Mouse (Mus musculus) limb, embryonic 15.5 days (tissue): Measurements from ENCODE around the gene Atxn2. TPM values are rescaled to one million over a fixed set of nuclear protein-coding genes. Genes with fewer than 3 reads are reported as not detected.

Experiments used
- ATAC-seq: fragments of 200-750 bp; cut with Nextera tagmentation; 2 replicates; pipeline ENCODE4 v1.8.0; 2017; ENCODE audit warnings: low read depth, moderate TSS enrichment; ENCODE audit not compliant: insufficient number of reproducible peaks, low FRiP score, low TSS enrichment
- H3K27ac ChIP-seq: fragments of 300-500 bp; sonication (generic); 2 replicates; pipeline ENCODE4 v1.5.1; 2015; ENCODE audit warnings: moderate library complexity, mild to moderate bottlenecking, inconsistent platforms
- H3K27me3 ChIP-seq: fragments of 300-500 bp; sonication (generic); 2 replicates; pipeline ENCODE4 v1.6.1; 2015; ENCODE audit warnings: inconsistent platforms
- H3K36me3 ChIP-seq: fragments of 300-500 bp; sonication (generic); 2 replicates; pipeline ENCODE4 v1.6.1; 2015; ENCODE audit warnings: inconsistent platforms
- H3K4me1 ChIP-seq: fragments of 300-500 bp; sonication (generic); 2 replicates; pipeline ENCODE4 v1.6.1; 2015; ENCODE audit warnings: inconsistent platforms
- H3K4me2 ChIP-seq: fragments of 300-500 bp; sonication (generic); 2 replicates; pipeline ENCODE4 v1.6.1; 2015; ENCODE audit warnings: mild to moderate bottlenecking, inconsistent platforms
- H3K4me3 ChIP-seq: fragments of 300-500 bp; sonication (generic); 2 replicates; pipeline ENCODE4 v1.5.1; 2015; ENCODE audit warnings: mild to moderate bottlenecking, inconsistent platforms
- H3K9ac ChIP-seq: fragments of 300-500 bp; sonication (generic); 2 replicates; pipeline ENCODE4 v1.6.1; 2015; ENCODE audit warnings: inconsistent platforms
- H3K9me3 ChIP-seq: fragments of 300-500 bp; sonication (generic); 2 replicates; pipeline ENCODE4 v1.6.1; 2016; ENCODE audit warnings: inconsistent platforms
- WGBS: fragments of 180-500 bp; shearing (Covaris S2); methylation state at CpG from one replicate; pipeline ENCODE4 v1.1.7; 2015; 5-methylcytosine and 5-hydroxymethylcytosine counted together
- polyA plus RNA-seq: library from polyadenylated mRNA; unstranded; fragments of >200 nt; fragmentation: Nextera tagmentation; extraction: Ambion mirVana; gene quantifications from 2 replicates; pipeline ENCODE4 v1.2.1, GENCODE M21; 2015

Gene Atxn2
- polyA plus RNA-seq, 1 experiment from 2014 or later = 49.4 TPM

DNA sequence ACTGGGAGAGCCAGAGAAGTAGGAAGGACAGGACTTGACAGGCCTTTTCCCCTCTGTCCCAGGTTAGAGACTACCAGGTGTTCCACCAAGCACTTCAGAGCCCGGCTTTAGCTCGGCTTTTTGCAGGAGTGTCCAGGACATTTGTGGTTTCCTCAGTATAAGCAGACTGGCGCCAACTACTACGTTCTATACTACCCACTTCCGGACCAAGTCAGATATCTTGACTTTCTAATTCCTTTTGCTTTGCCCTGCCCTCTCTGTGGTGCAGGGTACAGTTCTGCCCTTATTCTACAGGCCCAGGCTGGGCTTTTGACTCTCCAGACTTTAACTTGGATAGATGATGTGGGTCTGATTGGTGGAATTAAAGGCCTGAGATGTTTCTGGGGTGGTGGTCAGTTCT lies 108.4 kb downstream of the Atxn2 start:
- Histone ChIP-seq H3K27me3 (no peaks in the 10 kb centered on the region), H3K9ac (no peak overlapping the region), H3K4me1 (peaks cover 28% of the 10 kb centered on the region; the same call in 1 of the 2 replicates), H3K9me3 (no peaks in the 10 kb centered on the region), H3K4me2 (no peak overlapping the region), H3K27ac (no peak overlapping the region), H3K36me3 (peaks cover 75% of the 10 kb centered on the region), H3K4me3 (no peak overlapping the region)
- no peak for ATAC-seq
- 85% methylated on average over 5 of the region's 5 CpGs for WGBS

DNA sequence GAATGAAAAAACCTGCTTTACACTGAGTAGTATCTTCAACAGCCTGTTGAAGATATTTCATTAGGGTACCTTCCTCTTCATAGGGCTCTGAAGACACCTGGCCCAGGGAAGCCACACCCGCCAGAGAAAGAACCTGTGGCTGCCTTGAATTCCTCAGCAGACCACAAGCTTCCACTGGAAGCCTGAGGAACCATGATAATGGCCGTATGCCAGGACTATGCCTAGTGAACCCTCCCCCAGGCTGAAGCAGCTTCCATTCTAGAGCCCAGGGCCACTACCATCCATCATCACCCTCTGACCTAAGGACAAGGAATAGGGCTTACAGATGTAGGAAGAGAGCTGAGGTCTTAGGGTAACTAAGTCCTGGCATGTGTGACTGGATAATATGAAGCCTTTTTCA lies 109.0 kb downstream of the Atxn2 start:
- peaks cover 25% of the 10 kb centered on the region; the same call in 1 of the 2 replicates for H3K4me1 ChIP-seq
- no peak overlapping the region for H3K9ac ChIP-seq
- no peak overlapping the region for H3K4me3 ChIP-seq
- peaks cover 76% of the 10 kb centered on the region for H3K36me3 ChIP-seq
- H3K27me3 ChIP-seq = no peaks in the 10 kb centered on the region
- ATAC-seq = no peak
- no peaks in the 10 kb centered on the region for H3K9me3 ChIP-seq
- 64% methylated on average over 2 of the region's 2 CpGs for WGBS
- H3K4me2 ChIP-seq = no peak overlapping the region
- no peak overlapping the region for H3K27ac ChIP-seq

DNA sequence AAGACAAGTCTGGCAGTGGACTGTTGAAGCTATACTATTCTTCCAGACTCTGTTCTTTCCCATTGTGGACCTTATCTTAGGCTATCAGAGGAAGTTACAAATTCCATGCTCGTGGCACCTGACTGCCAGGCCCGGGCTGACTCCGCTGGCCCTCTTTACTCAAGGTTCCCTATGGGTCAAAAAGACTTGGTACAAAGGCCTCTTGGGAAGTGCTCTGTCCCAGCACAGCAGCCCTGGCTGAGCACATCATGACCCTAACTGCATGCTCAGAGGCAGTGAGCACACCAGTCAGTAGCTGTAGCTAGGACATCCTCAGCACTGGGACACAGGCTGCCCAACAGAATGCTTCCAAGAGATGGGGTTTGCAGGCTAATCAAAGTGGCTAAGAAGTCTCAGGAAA lies 109.5 kb downstream of the Atxn2 start:
- Histone ChIP-seq H3K27ac (no peak overlapping the region), H3K27me3 (no peaks in the 10 kb centered on the region), H3K4me2 (no peak overlapping the region), H3K4me3 (no peak overlapping the region), H3K9ac (no peak overlapping the region), H3K36me3 (peaks cover 76% of the 10 kb centered on the region), H3K9me3 (no peaks in the 10 kb centered on the region), H3K4me1 (peaks cover 24% of the 10 kb centered on the region; the same call in 1 of the 2 replicates)
- 86% methylated on average over 3 of the region's 3 CpGs for WGBS
- no peak for ATAC-seq

DNA sequence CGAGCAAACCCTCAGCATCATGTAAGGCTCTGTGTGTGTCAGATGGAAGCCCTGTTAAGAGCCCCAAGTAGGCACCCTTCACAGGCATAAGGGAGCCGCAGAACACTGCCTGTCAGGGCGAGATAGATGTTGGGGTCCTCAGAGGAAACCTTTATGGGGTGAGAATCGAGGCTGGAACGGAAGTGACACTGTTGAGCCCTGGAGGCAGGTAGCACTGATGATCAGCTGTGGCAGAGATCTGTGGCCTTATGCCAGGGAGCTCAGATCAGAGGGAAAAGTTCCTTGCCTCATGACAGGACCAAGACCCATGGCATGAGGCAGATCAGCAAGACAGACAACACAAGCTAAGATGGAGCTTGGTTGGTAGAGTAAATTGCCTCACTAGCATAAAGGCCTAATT lies 110.0 kb downstream of the Atxn2 start:
- ATAC-seq = no peak
- 72% methylated on average over 5 of the region's 5 CpGs for WGBS
- Histone ChIP-seq H3K9ac (no peak overlapping the region), H3K36me3 (peaks cover 76% of the 10 kb centered on the region), H3K4me2 (no peak overlapping the region), H3K27me3 (no peaks in the 10 kb centered on the region), H3K4me3 (no peak overlapping the region), H3K27ac (no peak overlapping the region), H3K4me1 (peaks cover 24% of the 10 kb centered on the region; the same call in 1 of the 2 replicates), H3K9me3 (no peaks in the 10 kb centered on the region)

DNA sequence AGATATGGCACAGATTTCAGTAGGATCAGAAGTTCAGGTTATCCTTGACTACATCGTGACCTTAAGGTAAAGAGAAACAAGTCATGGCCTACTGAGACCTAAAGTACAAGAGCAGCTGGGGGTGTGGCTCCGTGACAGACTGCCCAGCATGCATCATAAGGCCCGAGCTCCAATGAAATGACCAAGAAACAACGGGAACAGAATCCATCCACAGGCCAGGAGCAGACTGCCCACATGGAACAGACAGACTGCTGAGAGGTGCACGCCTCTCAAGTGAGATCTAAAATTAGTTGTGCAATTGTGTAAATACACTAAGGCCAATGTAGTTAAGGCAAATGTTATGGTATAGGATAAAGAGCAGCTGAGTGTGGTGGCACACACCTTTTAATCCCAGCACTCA lies 110.4 kb downstream of the Atxn2 start:
- H3K9ac ChIP-seq = no peak overlapping the region

DNA sequence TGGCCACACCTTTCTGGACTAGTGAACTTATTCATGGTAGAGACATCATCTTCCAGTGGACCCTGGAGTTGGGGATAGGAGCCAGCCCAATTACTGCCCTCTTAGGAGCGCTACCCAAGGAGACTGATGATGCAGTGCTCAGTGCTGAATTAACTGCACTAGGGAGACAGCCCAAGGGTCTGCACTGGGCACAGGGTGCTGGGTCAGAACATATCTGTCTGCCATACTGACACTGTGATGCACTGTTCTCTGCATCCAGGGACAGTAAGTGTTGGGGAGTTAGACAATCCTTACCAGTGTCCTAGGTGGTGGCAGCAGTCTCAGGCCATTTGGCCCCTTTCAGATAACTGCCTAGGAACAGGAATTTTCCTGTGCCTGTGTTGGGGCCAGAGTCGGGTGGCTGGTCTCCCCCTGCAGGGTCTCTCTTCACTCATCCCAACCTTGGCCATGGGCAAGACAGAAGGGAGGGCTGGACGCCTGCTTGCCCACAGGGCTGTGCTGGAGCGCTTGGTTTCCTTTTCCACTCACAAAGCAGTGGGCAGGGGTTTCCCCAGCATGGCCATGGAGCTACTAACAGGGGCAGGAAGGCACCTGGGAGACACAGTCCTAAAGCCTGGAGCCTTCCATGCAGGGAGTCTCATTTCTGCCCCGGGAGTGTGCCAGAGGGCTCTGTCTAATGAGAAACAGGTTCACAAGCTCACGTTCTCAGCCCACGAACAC lies 111.8 kb downstream of the Atxn2 start:
- H3K4me3 ChIP-seq = no peak overlapping the region
- peaks cover 25% of the 10 kb centered on the region; the same call in 1 of the 2 replicates for H3K4me1 ChIP-seq
- no peak for ATAC-seq
- H3K27me3 ChIP-seq = 0 out of 2 replicates have a peak, but pooled peaks cover 3% of the 10 kb centered on the region
- H3K9ac ChIP-seq = no peak overlapping the region
- H3K27ac ChIP-seq = peak overlapping the region; percentile 33; the same call in 1 of the 2 replicates
- 46% methylated on average over 7 of the region's 7 CpGs for WGBS
- H3K36me3 ChIP-seq = peaks cover 70% of the 10 kb centered on the region
- H3K4me2 ChIP-seq = no peak overlapping the region
- no peaks in the 10 kb centered on the region for H3K9me3 ChIP-seq

More for the DNA sequence above, 110.4 kb downstream of the Atxn2 start:
- 66% methylated on average over 5 of the region's 5 CpGs for WGBS
- Histone ChIP-seq H3K9me3 (no peaks in the 10 kb centered on the region), H3K4me2 (no peak overlapping the region), H3K4me3 (no peak overlapping the region), H3K27ac (no peak overlapping the region), H3K27me3 (no peaks in the 10 kb centered on the region), H3K4me1 (peaks cover 24% of the 10 kb centered on the region; the same call in 1 of the 2 replicates), H3K36me3 (peaks cover 76% of the 10 kb centered on the region)
- no peak for ATAC-seq

DNA sequence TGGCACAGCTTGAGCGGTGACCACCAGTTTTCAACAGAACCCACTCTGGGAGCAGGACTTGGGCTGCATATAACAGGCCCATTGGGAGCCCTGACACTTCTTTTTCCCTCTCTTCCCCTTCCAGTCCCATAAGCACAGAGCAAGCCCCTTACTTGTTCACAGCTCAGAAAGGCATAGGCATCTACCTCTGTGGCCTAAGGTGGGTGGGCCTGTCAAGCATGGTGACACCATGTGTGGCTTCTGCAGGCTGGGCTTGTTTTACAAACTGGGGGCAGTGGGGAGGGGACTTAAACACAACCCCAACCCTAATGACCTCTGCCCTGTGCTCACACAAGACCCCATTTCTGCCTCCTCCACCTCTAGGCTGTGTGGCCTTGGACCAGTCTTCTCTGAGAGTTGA lies 112.5 kb downstream of the Atxn2 start:
- H3K27ac ChIP-seq = peak overlapping the region; percentile 33; the same call in 1 of the 2 replicates
- WGBS = 83% methylated on average over 1 of the region's 1 CpGs
- no peak for ATAC-seq

DNA sequence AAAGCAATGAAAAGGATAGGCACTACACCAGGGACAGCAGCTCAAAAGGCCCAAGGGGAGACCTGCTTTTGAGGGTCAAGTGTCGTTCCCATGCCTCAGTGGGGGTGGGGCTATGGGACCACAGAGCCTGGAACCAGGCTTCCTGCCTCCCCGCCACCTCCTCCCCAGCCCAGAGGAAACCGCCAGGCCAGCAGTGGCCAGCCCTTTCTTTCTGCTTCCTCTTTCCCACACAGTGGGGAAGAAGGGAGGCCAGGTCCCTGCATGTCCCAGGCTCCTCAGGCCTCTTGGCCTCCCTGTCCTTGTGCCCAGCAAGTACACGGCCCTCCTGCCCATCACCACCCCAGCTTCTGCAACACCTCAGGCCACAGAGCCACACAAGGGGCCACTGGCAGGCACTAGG lies 113.0 kb downstream of the Atxn2 start:
- peaks cover 37% of the 10 kb centered on the region for H3K4me1 ChIP-seq
- H3K9me3 ChIP-seq = no peaks in the 10 kb centered on the region
- no peak overlapping the region for H3K4me2 ChIP-seq
- peaks cover 11% of the 10 kb centered on the region; the same call in 1 of the 2 replicates for H3K27me3 ChIP-seq
- 0 out of 2 replicates have a peak overlapping the region, but pooled peaks have one; percentile 5 for H3K27ac ChIP-seq
- H3K9ac ChIP-seq = no peak overlapping the region
- ATAC-seq = 0 out of 2 replicates have a peak, but pooled peaks have one; percentile 20
- no peak overlapping the region for H3K4me3 ChIP-seq
- peaks cover 67% of the 10 kb centered on the region for H3K36me3 ChIP-seq
- 66% methylated on average over 4 of the region's 4 CpGs for WGBS

More for the DNA sequence above, 112.5 kb downstream of the Atxn2 start:
- peaks cover 32% of the 10 kb centered on the region for H3K4me1 ChIP-seq
- no peak overlapping the region for H3K4me2 ChIP-seq
- no peak overlapping the region for H3K9ac ChIP-seq
- peaks cover 10% of the 10 kb centered on the region; the same call in 1 of the 2 replicates for H3K27me3 ChIP-seq
- H3K4me3 ChIP-seq = no peak overlapping the region
- peaks cover 70% of the 10 kb centered on the region for H3K36me3 ChIP-seq
- no peaks in the 10 kb centered on the region for H3K9me3 ChIP-seq

DNA sequence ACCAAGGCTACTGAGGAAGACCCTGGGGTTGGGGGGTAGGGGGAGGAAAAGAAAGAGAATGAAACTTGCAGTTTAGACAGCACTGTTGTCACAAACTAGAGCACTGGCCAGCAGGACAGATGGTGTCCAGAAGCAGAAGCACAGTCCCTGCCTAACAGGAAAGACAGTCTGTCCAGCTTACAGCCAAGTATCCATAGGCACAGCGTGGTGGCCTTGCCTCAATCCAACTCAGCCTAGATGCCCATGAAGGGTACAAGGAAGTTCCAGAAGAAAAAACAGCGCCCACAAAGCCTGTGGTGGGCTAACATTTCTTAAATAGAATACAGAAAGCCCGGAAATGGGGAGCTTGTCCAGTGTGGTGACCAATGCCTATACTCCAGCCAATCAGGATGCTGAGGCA lies 114.5 kb downstream of the Atxn2 start:
- Histone ChIP-seq H3K9me3 (no peaks in the 10 kb centered on the region), H3K36me3 (peaks cover 54% of the 10 kb centered on the region), H3K27me3 (peaks cover 20% of the 10 kb centered on the region), H3K27ac (no peak overlapping the region), H3K4me3 (no peak overlapping the region), H3K4me1 (peaks cover 34% of the 10 kb centered on the region), H3K9ac (no peak overlapping the region), H3K4me2 (no peak overlapping the region)
- ATAC-seq = no peak
- 93% methylated on average over 3 of the region's 3 CpGs for WGBS

DNA sequence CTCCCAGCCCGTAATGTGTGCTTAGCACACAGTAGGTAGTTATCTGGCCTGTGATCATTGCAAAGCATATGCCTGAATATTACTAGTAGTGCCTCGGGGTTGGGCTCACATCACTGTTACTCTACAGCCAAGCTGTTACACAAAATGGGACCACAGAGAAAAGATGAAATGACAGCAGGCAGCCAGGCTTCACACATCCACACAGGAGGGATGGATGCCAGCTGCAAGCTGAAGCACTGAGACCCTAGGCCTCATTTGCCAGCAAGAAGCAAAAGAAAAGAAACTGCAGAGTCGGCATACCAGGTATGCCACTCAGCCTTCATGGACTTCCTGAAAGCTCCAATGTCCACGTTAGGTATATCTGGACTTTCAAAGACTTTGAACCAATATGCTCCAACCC lies 116.7 kb downstream of the Atxn2 start:
- WGBS = 75% methylated on average over 4 of the region's 4 CpGs
- Histone ChIP-seq H3K27me3 (peaks cover 22% of the 10 kb centered on the region), H3K27ac (no peak overlapping the region), H3K4me3 (no peak overlapping the region), H3K36me3 (peaks cover 42% of the 10 kb centered on the region), H3K9ac (no peak overlapping the region), H3K4me1 (peaks cover 34% of the 10 kb centered on the region), H3K9me3 (no peaks in the 10 kb centered on the region), H3K4me2 (no peak overlapping the region)
- no peak for ATAC-seq

DNA sequence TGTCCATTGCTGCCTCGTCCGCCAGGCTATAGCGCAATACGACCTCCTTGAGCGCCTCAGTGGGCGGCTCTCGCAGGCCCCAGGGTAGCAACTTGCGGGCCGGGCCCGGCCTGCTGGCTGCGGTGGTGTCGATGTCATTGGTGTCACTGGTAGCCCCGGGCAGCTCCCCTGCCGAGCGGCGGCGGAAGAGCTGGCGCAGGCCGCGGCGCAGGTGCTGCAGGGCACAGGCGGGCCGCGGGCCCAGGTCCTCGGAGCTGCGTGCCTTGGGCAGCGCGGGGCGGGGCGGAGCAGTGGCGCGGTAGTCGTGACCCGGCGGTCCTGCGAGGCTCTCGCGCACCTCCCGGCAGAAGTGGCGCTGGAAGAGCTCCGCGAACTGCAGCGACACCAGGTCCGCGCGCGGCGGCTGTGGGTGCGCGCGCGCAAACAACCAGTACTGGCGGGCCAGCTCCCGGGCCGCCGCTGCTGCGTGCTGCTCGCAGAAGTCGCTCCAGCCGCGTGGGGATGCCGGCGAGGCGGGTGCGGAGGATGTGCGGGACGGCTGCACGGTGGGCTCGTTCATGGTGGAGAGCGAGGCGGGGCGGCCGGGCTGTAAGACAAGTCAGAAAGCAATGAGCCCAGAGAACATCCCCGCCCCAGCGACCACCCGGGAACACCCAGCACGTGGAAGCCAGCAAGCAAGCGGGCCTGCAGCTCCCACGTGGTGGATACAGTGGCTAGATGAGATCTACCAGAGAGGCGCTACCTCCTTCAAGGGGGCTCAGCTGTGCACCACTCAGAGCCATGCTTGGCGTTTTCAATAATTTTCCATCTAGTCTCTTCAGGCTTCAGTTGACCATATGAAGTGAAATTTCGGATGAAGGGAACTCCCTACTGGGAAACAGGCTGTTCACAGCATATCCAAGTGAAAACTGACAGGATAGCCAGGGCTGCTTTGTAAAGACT lies 117.6 kb downstream of the Atxn2 start:
- Histone ChIP-seq H3K4me1 (peaks cover 34% of the 10 kb centered on the region), H3K27me3 (peaks cover 22% of the 10 kb centered on the region), H3K27ac (no peak overlapping the region), H3K4me2 (peak overlapping the region; percentile 78), H3K4me3 (peak overlapping the region; percentile 39), H3K36me3 (peaks cover 39% of the 10 kb centered on the region), H3K9me3 (no peaks in the 10 kb centered on the region), H3K9ac (0 out of 2 replicates have a peak overlapping the region, but pooled peaks have one; percentile 14)
- 7% methylated on average over 82 of the region's 82 CpGs for WGBS
- no peak for ATAC-seq
